Comparison of ENCODE assay signal across 21 mouse cellular contexts in genomic region chr10:76891456-76891855, GRCm38 (mm10).
"Had no signal": no experiment of that assay in that cellular context is flagged by ENCODE, and none has a peak within 500 bp of the region (broad histone marks: within the 10 kb centered on the region; RNA-seq: fewer than 3 reads in every experiment).

No protein-coding gene starts in this region.

- H3K27me3 ChIP-seq: heart, embryonic 13.5 days; heart, embryonic 15.5 days; hindbrain, embryonic 13.5 days; hindbrain, embryonic 15.5 days; kidney, embryonic 15.5 days; limb, embryonic 13.5 days; limb, embryonic 15.5 days; liver, embryonic 12.5 days had no signal

- DNase-seq: forebrain, postnatal 0 days; gastrocnemius, postnatal 14 days; gastrocnemius, postnatal 36 days; heart, adult 11 months; heart, adult 2 months; heart, postnatal 14 days; heart, postnatal 36 days; kidney, postnatal 25 days; layer of hippocampus, adult 9-11 months; layer of hippocampus, postnatal 36 days; left cerebral cortex, postnatal 4 days had no signal

- H3K27ac ChIP-seq: heart, adult 2 months; heart, embryonic 13.5 days; heart, embryonic 15.5 days; hindbrain, embryonic 13.5 days; hindbrain, embryonic 15.5 days; hindbrain, postnatal 0 days; kidney, embryonic 15.5 days; limb, embryonic 13.5 days; limb, embryonic 15.5 days; liver, embryonic 12.5 days; liver, embryonic 14.5 days had no signal

- H3K4me3 ChIP-seq: heart, adult 2 months; heart, embryonic 13.5 days; heart, embryonic 15.5 days; hindbrain, embryonic 13.5 days; hindbrain, embryonic 15.5 days; kidney, embryonic 15.5 days; limb, embryonic 13.5 days; limb, embryonic 15.5 days; liver, embryonic 12.5 days had no signal

- H3K9ac ChIP-seq: forebrain, postnatal 0 days; heart, embryonic 13.5 days; heart, embryonic 15.5 days; hindbrain, embryonic 13.5 days; hindbrain, embryonic 15.5 days; kidney, embryonic 15.5 days; limb, embryonic 13.5 days; limb, embryonic 15.5 days; liver, embryonic 12.5 days; liver, embryonic 14.5 days had no signal

- H3K4me1 ChIP-seq: heart, embryonic 13.5 days; heart, embryonic 15.5 days; hindbrain, embryonic 13.5 days; hindbrain, embryonic 15.5 days; kidney, embryonic 15.5 days; limb, embryonic 13.5 days; limb, embryonic 15.5 days; liver, embryonic 12.5 days had no signal

- H3K36me3 ChIP-seq: heart, embryonic 13.5 days; heart, embryonic 15.5 days; hindbrain, embryonic 13.5 days; hindbrain, embryonic 15.5 days; kidney, embryonic 15.5 days; limb, embryonic 13.5 days; limb, embryonic 15.5 days; liver, embryonic 12.5 days had no signal
